Mouse (Mus musculus) Muller cell, postnatal 12 days (primary cell): ENCODE measurements around the gene Zbtb7b.
"Not testable (repeated sequence)": the region's sequence is repeated elsewhere in the genome, so short reads cannot be mapped to it uniquely, and the experiment has no call there.

Experiments used
- DNase-seq: peaks from one replicate; pipeline ENCODE4 v3.0.0-alpha.2; 2015; ENCODE audit errors: inconsistent ontology term

Zbtb7b gene

GRCm38 (mm10) chr3:89394006-89394893, at the start of gene Zbtb7b:
TSS of gene Zbtb7b (minus strand) at chr3:89394776.
- DNase-seq, result peak; percentile 96

GRCm38 (mm10) chr3:89440691-89441090, 46.1 kb upstream of the Zbtb7b start:
- DNase-seq, result no peak

- peak; percentile 75 for DNase-seq
These were observed 42.7 kb upstream of the Zbtb7b start for GRCm38 (mm10) chr3:89437269-89437668.

GRCm38 (mm10) chr3:89436176-89437113, 41.9 kb upstream of the Zbtb7b start, which contains the start of gene Pbxip1:
TSS of gene Pbxip1 (plus strand) at chr3:89436706.
- peak; percentile 95 for DNase-seq

GRCm38 (mm10) chr3:89435041-89435440, 40.5 kb upstream of the Zbtb7b start:
- peak; percentile 79 for DNase-seq

- no peak for DNase-seq
These were observed 40.0 kb upstream of the Zbtb7b start for GRCm38 (mm10) chr3:89434532-89434931.

GRCm38 (mm10) chr3:89432606-89433005, 38.0 kb upstream of the Zbtb7b start:
- no peak for DNase-seq

GRCm38 (mm10) chr3:89430171-89431159, 35.9 kb upstream of the Zbtb7b start, which contains the start of gene Pygo2:
TSS of gene Pygo2 (plus strand) at chr3:89430214.
- DNase-seq, result peak; percentile 98

- DNase-seq, result not testable (repeated sequence)
These were observed 34.4 kb upstream of the Zbtb7b start for GRCm38 (mm10) chr3:89429021-89429420.

- no peak for DNase-seq
These were observed 31.3 kb upstream of the Zbtb7b start for GRCm38 (mm10) chr3:89425876-89426275.

GRCm38 (mm10) chr3:89425141-89425525, 30.6 kb upstream of the Zbtb7b start:
- no peak for DNase-seq

GRCm38 (mm10) chr3:89424416-89425140, 30.0 kb upstream of the Zbtb7b start:
- DNase-seq, result no peak

- DNase-seq, result no peak
These were observed 28.1 kb upstream of the Zbtb7b start for GRCm38 (mm10) chr3:89422556-89423205.

GRCm38 (mm10) chr3:89421810-89422473, 27.4 kb upstream of the Zbtb7b start:
- DNase-seq, result peak; percentile 39

- peak; percentile 93 for DNase-seq
These were observed 26.6 kb upstream of the Zbtb7b start for GRCm38 (mm10) chr3:89421002-89421774.

- DNase-seq, result no peak
These were observed 25.8 kb upstream of the Zbtb7b start for GRCm38 (mm10) chr3:89420421-89420820.

- no peak for DNase-seq
These were observed 25.4 kb upstream of the Zbtb7b start for GRCm38 (mm10) chr3:89419981-89420380.

- peak; percentile 82 for DNase-seq
These were observed 25.0 kb upstream of the Zbtb7b start for GRCm38 (mm10) chr3:89419571-89419970.
